Mouse (Mus musculus): ENCODE measurements around the gene AC124502.3. TPM values are rescaled to one million over a fixed set of nuclear protein-coding genes. Genes with fewer than 3 reads are reported as not detected.

Gene AC124502.3
- polyA plus RNA-seq, 1 experiment from 2014 or later: 1.3 TPM

DNA sequence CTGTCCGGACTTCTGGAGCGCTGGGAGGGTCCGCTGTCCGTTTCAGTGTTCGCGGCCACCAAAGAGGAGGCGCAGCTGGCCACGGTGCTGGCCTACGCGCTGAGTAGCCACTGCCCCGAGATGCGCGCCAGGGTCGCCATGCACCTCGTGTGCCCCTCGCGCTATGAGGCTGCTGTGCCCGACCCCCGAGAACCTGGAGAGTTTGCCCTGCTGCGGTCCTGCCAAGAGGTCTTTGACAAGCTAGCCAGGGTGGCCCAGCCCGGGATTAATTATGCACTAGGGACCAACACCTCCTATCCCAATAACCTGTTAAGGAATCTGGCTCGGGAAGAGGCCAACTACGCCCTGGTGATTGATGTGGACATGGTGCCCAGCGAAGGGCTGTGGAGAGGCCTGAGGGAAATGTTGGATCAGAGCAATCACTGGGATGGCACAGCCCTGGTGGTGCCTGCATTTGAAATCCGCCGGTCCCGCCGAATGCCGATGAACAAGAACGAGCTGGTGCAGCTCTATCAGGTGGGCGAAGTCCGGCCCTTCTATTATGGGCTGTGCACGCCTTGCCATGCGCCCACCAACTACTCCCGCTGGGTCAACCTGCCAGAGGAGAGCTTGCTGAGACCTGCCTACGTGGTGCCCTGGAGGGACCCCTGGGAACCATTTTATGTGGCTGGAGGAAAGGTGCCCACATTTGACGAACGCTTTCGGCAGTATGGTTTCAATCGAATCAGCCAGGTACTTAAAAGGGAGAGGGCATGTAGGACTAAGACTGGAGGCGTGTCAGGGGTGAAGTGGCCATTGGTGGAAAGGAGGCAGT, 817 bp downstream of the AC124502.3 start:
- peak; percentile 5; the same call in 1 of the 2 replicates for ATAC-seq (replicated peaks; ENCODE audit: low FRiP score, low read depth)
- 9% methylated on average over 41 of the region's 41 CpGs for WGBS
- Histone ChIP-seq H3K4me3 (replicated peaks; ENCODE audit: low read depth, low read length) (peak overlapping the region; percentile 79), H3K36me3 (ENCODE audit: insufficient read depth, low read length) (0 out of 2 replicates have a peak, but pooled peaks cover 2% of the 10 kb centered on the region), H3K9me3 (replicated peaks; ENCODE audit: low read length) (no peaks in the 10 kb centered on the region), H3K9ac (ENCODE audit: low read depth, low read length) (peak overlapping the region; percentile 90), H3K27ac (peak overlapping the region; percentile 64; the same call in 1 of the 2 replicates), H3K4me1 (replicated peaks; ENCODE audit: insufficient read depth, low read length) (peaks cover 23% of the 10 kb centered on the region), H3K4me2 (ENCODE audit: low read length) (peak overlapping the region; percentile 98), H3K27me3 (ENCODE audit: insufficient read depth, low read length) (no peaks in the 10 kb centered on the region)
- no peak for TF ChIP-seq CTCF (IDR thresholded peaks at IDR 0.05; ENCODE audit: low read depth)
- peak; percentile 15 for DNase-seq (ENCODE audit: low spot score)

GRCm38 (mm10) chr19:5040862-5041523, 2.3 kb downstream of the AC124502.3 start, which contains the start of gene Brms1:
Gene Brms1 (plus strand): TSS chr19:5041354.
- ATAC-seq (replicated peaks; ENCODE audit: low FRiP score, low read depth) (peak; percentile 78), DNase-seq (ENCODE audit: low spot score) (peak; percentile 94)
- Histone ChIP-seq H3K27ac (peak within 1 kb of the TSS; percentile 80; the same call in 1 of the 2 replicates), H3K4me2 (ENCODE audit: low read length) (peak within 1 kb of the TSS; percentile 98), H3K4me3 (replicated peaks; ENCODE audit: low read depth, low read length) (peak within 1 kb of the TSS; percentile 79), H3K9ac (ENCODE audit: low read depth, low read length) (peak within 1 kb of the TSS; percentile 78), H3K27me3 (ENCODE audit: insufficient read depth, low read length) (no peaks in the 10 kb centered on the region), H3K4me1 (replicated peaks; ENCODE audit: insufficient read depth, low read length) (peaks cover 23% of the 10 kb centered on the region), H3K9me3 (replicated peaks; ENCODE audit: low read length) (no peaks in the 10 kb centered on the region), H3K36me3 (ENCODE audit: insufficient read depth, low read length) (0 out of 2 replicates have a peak, but pooled peaks cover 3% of the 10 kb centered on the region)
- no peak for TF ChIP-seq CTCF (IDR thresholded peaks at IDR 0.05; ENCODE audit: low read depth)
- 5% methylated on average over 40 of the region's 40 CpGs for WGBS

DNA sequence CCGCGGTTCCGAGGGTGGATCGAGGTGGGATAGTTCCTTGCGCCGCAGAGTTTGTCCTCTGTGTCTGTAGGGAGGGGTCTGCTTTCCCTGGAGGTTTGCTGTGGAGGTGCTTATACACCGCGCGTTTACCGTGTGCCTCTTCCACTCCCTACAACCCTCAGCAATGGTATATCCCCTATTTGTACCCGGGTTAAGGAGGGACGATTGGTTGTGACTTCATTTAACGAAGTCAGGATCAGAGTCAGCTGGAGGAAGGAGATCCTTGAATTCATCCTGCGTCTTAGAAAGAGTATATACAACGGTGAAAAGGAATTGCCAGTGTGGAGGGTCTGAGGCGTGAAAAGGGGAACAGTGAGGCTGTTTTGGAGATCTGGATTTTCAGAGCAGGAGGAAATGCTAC, 2.9 kb downstream of the AC124502.3 start:
- DNase-seq (ENCODE audit: low spot score): no peak
- H3K27me3 ChIP-seq (ENCODE audit: insufficient read depth, low read length): no peaks in the 10 kb centered on the region
- 2% methylated on average over 16 of the region's 16 CpGs for WGBS
- H3K4me3 ChIP-seq (replicated peaks; ENCODE audit: low read depth, low read length): peak overlapping the region; percentile 79
- no peaks in the 10 kb centered on the region for H3K9me3 ChIP-seq (replicated peaks; ENCODE audit: low read length)
- H3K36me3 ChIP-seq (ENCODE audit: insufficient read depth, low read length): 0 out of 2 replicates have a peak, but pooled peaks cover 9% of the 10 kb centered on the region
- H3K9ac ChIP-seq (ENCODE audit: low read depth, low read length): peak overlapping the region; percentile 78
- ATAC-seq (replicated peaks; ENCODE audit: low FRiP score, low read depth): no peak; the same call in 1 of the 2 replicates
- peaks cover 23% of the 10 kb centered on the region for H3K4me1 ChIP-seq (replicated peaks; ENCODE audit: insufficient read depth, low read length)
- H3K4me2 ChIP-seq (ENCODE audit: low read length): peak overlapping the region; percentile 98
- TF ChIP-seq CTCF (IDR thresholded peaks at IDR 0.05; ENCODE audit: low read depth): no peak
- H3K27ac ChIP-seq: peak overlapping the region; percentile 80; the same call in 1 of the 2 replicates

GRCm38 (mm10) chr19:5045531-5045930, 6.8 kb downstream of the AC124502.3 start:
- DNase-seq (ENCODE audit: low spot score) (no peak), ATAC-seq (replicated peaks; ENCODE audit: low FRiP score, low read depth) (no peak)
- peaks cover 12% of the 10 kb centered on the region for H3K4me1 ChIP-seq (replicated peaks; ENCODE audit: insufficient read depth, low read length)
- no peak overlapping the region for H3K4me3 ChIP-seq (replicated peaks; ENCODE audit: low read depth, low read length)
- H3K27me3 ChIP-seq (ENCODE audit: insufficient read depth, low read length): no peaks in the 10 kb centered on the region
- H3K27ac ChIP-seq: no peak overlapping the region
- no peak for TF ChIP-seq CTCF (IDR thresholded peaks at IDR 0.05; ENCODE audit: low read depth)
- WGBS: 82% methylated on average over 4 of the region's 4 CpGs
- no peaks in the 10 kb centered on the region for H3K9me3 ChIP-seq (replicated peaks; ENCODE audit: low read length)
- H3K36me3 ChIP-seq (ENCODE audit: insufficient read depth, low read length): 0 out of 2 replicates have a peak, but pooled peaks cover 24% of the 10 kb centered on the region
- H3K9ac ChIP-seq (ENCODE audit: low read depth, low read length): no peak overlapping the region
- no peak overlapping the region for H3K4me2 ChIP-seq (ENCODE audit: low read length)

- 0 out of 2 replicates have a peak, but pooled peaks have one; percentile 14 for TF ChIP-seq CTCF (IDR thresholded peaks at IDR 0.05; ENCODE audit: low read depth)
- DNase-seq (ENCODE audit: low spot score): no peak
- Histone ChIP-seq H3K9ac (ENCODE audit: low read depth, low read length) (no peak overlapping the region), H3K9me3 (replicated peaks; ENCODE audit: low read length) (no peaks in the 10 kb centered on the region), H3K4me3 (replicated peaks; ENCODE audit: low read depth, low read length) (no peak overlapping the region), H3K4me1 (replicated peaks; ENCODE audit: insufficient read depth, low read length) (peaks cover 16% of the 10 kb centered on the region), H3K4me2 (ENCODE audit: low read length) (no peak overlapping the region), H3K27ac (no peak overlapping the region), H3K27me3 (ENCODE audit: insufficient read depth, low read length) (no peaks in the 10 kb centered on the region), H3K36me3 (ENCODE audit: insufficient read depth, low read length) (0 out of 2 replicates have a peak, but pooled peaks cover 24% of the 10 kb centered on the region)
- no peak for ATAC-seq (replicated peaks; ENCODE audit: low FRiP score, low read depth)
- WGBS: 84% methylated on average over 14 of the region's 14 CpGs
These were observed 9.7 kb downstream of the AC124502.3 start for GRCm38 (mm10) chr19:5048138-5049056.

All from kidney, postnatal 0 days (tissue).